Mouse (Mus musculus): ENCODE results near the gene Gm49322.

GRCm38 (mm10) chr10:80625764-80626163 lies 19.9 kb downstream of the Gm49322 start:
- no peak for TF ChIP-seq CTCF (IDR thresholded peaks at IDR 0.05)
- no peak for TF ChIP-seq EP300 (IDR thresholded peaks at IDR 0.05)

All from lung, postnatal 0 days (tissue).